Mouse (Mus musculus) thymus, adult 2 months (tissue): ENCODE results near the gene B230217C12Rik.

ENCODE experiments used
- CTCF ChIP-seq: fragments of 200-500 bp; IDR thresholded peaks from 2 replicates; pipeline ENCODE4 v1.5.1; 2012; ENCODE audit warnings: mild to moderate bottlenecking, control low read depth, low read length, moderate library complexity, borderline replicate concordance; ENCODE audit not compliant: control insufficient read depth, poor library complexity, insufficient read depth; ENCODE audit errors: extremely low read depth
- POLR2A ChIP-seq: fragments of 200-500 bp; IDR thresholded peaks from 2 replicates; pipeline ENCODE4 v1.6.1; 2012; ENCODE audit warnings: mild to moderate bottlenecking, low read length, control low read depth, moderate library complexity; ENCODE audit not compliant: control insufficient read depth, poor library complexity, insufficient read depth; ENCODE audit errors: extremely low read depth

GRCm38 (mm10) chr11:97817379-97817778, 23.2 kb upstream of the B230217C12Rik start:
- TF ChIP-seq CTCF = no peak
- no peak for TF ChIP-seq POLR2A
